Mouse (Mus musculus) cerebellum, adult 2 months (tissue): ENCODE measurements around the gene Pank4.

Experiments
- CTCF ChIP-seq: fragments of 200-500 bp; IDR thresholded peaks from 2 replicates; pipeline ENCODE4 v1.5.1; 2011; ENCODE audit warnings: low read depth, mild to moderate bottlenecking, control low read depth, low read length, moderate library complexity, borderline replicate concordance; ENCODE audit not compliant: insufficient read depth
- POLR2A ChIP-seq: fragments of 200-500 bp; IDR thresholded peaks from 2 replicates; pipeline ENCODE4 v1.6.1; 2011; ENCODE audit warnings: low read length, control low read depth, borderline replicate concordance; ENCODE audit not compliant: insufficient read depth

- TF ChIP-seq POLR2A = no peak
- no peak for TF ChIP-seq CTCF
Measured at GRCm38 (mm10) chr4:154916662-154917061, 47.3 kb upstream of the Pank4 start.
